Mouse (Mus musculus): ENCODE data around the gene Higd1a. TPM values are rescaled to one million over a fixed set of nuclear protein-coding genes. Genes with fewer than 3 reads are reported as not detected.

Higd1a gene
- polyA plus RNA-seq, 1 experiment from 2014 or later = 157 TPM

- no peak overlapping the region for H3K9ac ChIP-seq
- H3K27me3 ChIP-seq = no peaks in the 10 kb centered on the region
- no peaks in the 10 kb centered on the region for H3K9me3 ChIP-seq
- H3K4me3 ChIP-seq = no peak overlapping the region
- no peak overlapping the region for H3K27ac ChIP-seq (replicated peaks)
- H3K4me2 ChIP-seq = no peak overlapping the region
- no peak for ATAC-seq (ENCODE audit: low FRiP score, low read depth)
- H3K4me1 ChIP-seq (replicated peaks) = no peaks in the 10 kb centered on the region
- no peaks in the 10 kb centered on the region for H3K36me3 ChIP-seq
- 73% methylated on average over 7 of the region's 7 CpGs for WGBS
Observed at GRCm38 (mm10) chr9:121829270-121829992, 28.7 kb downstream of the Higd1a start.

- H3K9me3 ChIP-seq = no peaks in the 10 kb centered on the region
- no peak overlapping the region for H3K4me3 ChIP-seq
- no peaks in the 10 kb centered on the region for H3K27me3 ChIP-seq
- H3K4me2 ChIP-seq = no peak overlapping the region
- peaks cover 8% of the 10 kb centered on the region for H3K4me1 ChIP-seq (replicated peaks)
- H3K27ac ChIP-seq (replicated peaks) = no peak overlapping the region
- no peak overlapping the region for H3K9ac ChIP-seq
- H3K36me3 ChIP-seq = no peaks in the 10 kb centered on the region
- ATAC-seq (ENCODE audit: low FRiP score, low read depth) = no peak
- 72% methylated on average over 6 of the region's 6 CpGs for WGBS
Observed at GRCm38 (mm10) chr9:121828314-121828713, 29.8 kb downstream of the Higd1a start.

- ATAC-seq (ENCODE audit: low FRiP score, low read depth) = no peak
- no peak overlapping the region for H3K4me3 ChIP-seq
- peaks cover 20% of the 10 kb centered on the region for H3K4me1 ChIP-seq (replicated peaks)
- H3K9ac ChIP-seq = no peak overlapping the region
- no peak overlapping the region for H3K27ac ChIP-seq (replicated peaks)
- 93% methylated on average over 3 of the region's 3 CpGs for WGBS
- no peaks in the 10 kb centered on the region for H3K27me3 ChIP-seq
- H3K9me3 ChIP-seq = no peaks in the 10 kb centered on the region
- H3K4me2 ChIP-seq = no peak overlapping the region
- H3K36me3 ChIP-seq = no peaks in the 10 kb centered on the region
Observed at GRCm38 (mm10) chr9:121826356-121826755, 31.8 kb downstream of the Higd1a start.

GRCm38 (mm10) chr9:121823991-121824390, 34.2 kb downstream of the Higd1a start:
- no peak overlapping the region for H3K4me2 ChIP-seq
- 48% methylated on average over 7 of the region's 7 CpGs for WGBS
- H3K27me3 ChIP-seq = no peaks in the 10 kb centered on the region
- no peak overlapping the region for H3K9ac ChIP-seq
- 0 out of 2 replicates have a peak overlapping the region, but pooled peaks have one; percentile 76 for H3K27ac ChIP-seq (replicated peaks)
- no peak overlapping the region for H3K4me3 ChIP-seq
- H3K9me3 ChIP-seq = no peaks in the 10 kb centered on the region
- ATAC-seq (ENCODE audit: low FRiP score, low read depth) = peak; percentile 35; the same call in 1 of the 2 replicates
- H3K36me3 ChIP-seq = no peaks in the 10 kb centered on the region
- H3K4me1 ChIP-seq (replicated peaks) = peaks cover 27% of the 10 kb centered on the region

- Histone ChIP-seq H3K36me3 (no peaks in the 10 kb centered on the region), H3K27me3 (no peaks in the 10 kb centered on the region), H3K27ac (replicated peaks) (peak overlapping the region; percentile 76), H3K9ac (no peak overlapping the region), H3K9me3 (no peaks in the 10 kb centered on the region), H3K4me3 (no peak overlapping the region), H3K4me2 (no peak overlapping the region), H3K4me1 (replicated peaks) (peaks cover 27% of the 10 kb centered on the region)
- ATAC-seq (ENCODE audit: low FRiP score, low read depth) = no peak
- 66% methylated on average over 1 of the region's 1 CpGs for WGBS
Observed at GRCm38 (mm10) chr9:121823051-121823450, 35.1 kb downstream of the Higd1a start.

- Histone ChIP-seq H3K4me3 (no peak overlapping the region), H3K36me3 (no peaks in the 10 kb centered on the region), H3K4me2 (no peak overlapping the region), H3K9ac (no peak overlapping the region), H3K4me1 (replicated peaks) (peaks cover 27% of the 10 kb centered on the region), H3K9me3 (no peaks in the 10 kb centered on the region), H3K27me3 (no peaks in the 10 kb centered on the region), H3K27ac (replicated peaks) (peak overlapping the region; percentile 76)
- 42% methylated on average over 6 of the region's 6 CpGs for WGBS
- ATAC-seq (ENCODE audit: low FRiP score, low read depth) = peak; percentile 77
Observed at GRCm38 (mm10) chr9:121822585-121822991, 35.6 kb downstream of the Higd1a start.

GRCm38 (mm10) chr9:121820765-121821164, 37.4 kb downstream of the Higd1a start:
- H3K4me3 ChIP-seq = no peak overlapping the region

GRCm38 (mm10) chr9:121819771-121820471, 38.2 kb downstream of the Higd1a start:
- no peak overlapping the region for H3K4me2 ChIP-seq
- 52% methylated on average over 7 of the region's 7 CpGs for WGBS
- peak; percentile 49; the same call in 1 of the 2 replicates for ATAC-seq (ENCODE audit: low FRiP score, low read depth)
- no peak overlapping the region for H3K4me3 ChIP-seq
- peaks cover 27% of the 10 kb centered on the region for H3K4me1 ChIP-seq (replicated peaks)
- H3K36me3 ChIP-seq = no peaks in the 10 kb centered on the region
- H3K9me3 ChIP-seq = no peaks in the 10 kb centered on the region
- H3K27ac ChIP-seq (replicated peaks) = peak overlapping the region; percentile 62
- H3K27me3 ChIP-seq = no peaks in the 10 kb centered on the region
- H3K9ac ChIP-seq = no peak overlapping the region

More at GRCm38 (mm10) chr9:121820765-121821164, 37.4 kb downstream of the Higd1a start:
- 72% methylated on average over 5 of the region's 5 CpGs for WGBS
- Histone ChIP-seq H3K4me2 (no peak overlapping the region), H3K27me3 (no peaks in the 10 kb centered on the region), H3K36me3 (no peaks in the 10 kb centered on the region), H3K4me1 (replicated peaks) (peaks cover 27% of the 10 kb centered on the region), H3K9ac (no peak overlapping the region), H3K27ac (replicated peaks) (no peak overlapping the region), H3K9me3 (no peaks in the 10 kb centered on the region)
- no peak for ATAC-seq (ENCODE audit: low FRiP score, low read depth)

- Histone ChIP-seq H3K9me3 (no peaks in the 10 kb centered on the region), H3K4me3 (no peak overlapping the region), H3K36me3 (no peaks in the 10 kb centered on the region), H3K4me1 (replicated peaks) (peaks cover 27% of the 10 kb centered on the region), H3K9ac (no peak overlapping the region), H3K4me2 (no peak overlapping the region), H3K27me3 (no peaks in the 10 kb centered on the region), H3K27ac (replicated peaks) (peak overlapping the region; percentile 62)
- WGBS = 83% methylated on average over 9 of the region's 9 CpGs
- no peak for ATAC-seq (ENCODE audit: low FRiP score, low read depth)
Observed at GRCm38 (mm10) chr9:121819073-121819770, 38.9 kb downstream of the Higd1a start.

GRCm38 (mm10) chr9:121815183-121815582, 43.0 kb downstream of the Higd1a start:
- no peaks in the 10 kb centered on the region for H3K36me3 ChIP-seq
- no peak overlapping the region for H3K4me3 ChIP-seq
- ATAC-seq (ENCODE audit: low FRiP score, low read depth) = no peak
- H3K9me3 ChIP-seq = no peaks in the 10 kb centered on the region
- no peak overlapping the region for H3K4me2 ChIP-seq
- H3K27me3 ChIP-seq = no peaks in the 10 kb centered on the region
- H3K4me1 ChIP-seq (replicated peaks) = peaks cover 22% of the 10 kb centered on the region
- no peak overlapping the region for H3K9ac ChIP-seq
- WGBS = 79% methylated on average over 6 of the region's 6 CpGs
- no peak overlapping the region for H3K27ac ChIP-seq (replicated peaks)

- Histone ChIP-seq H3K27ac (replicated peaks) (peak overlapping the region; percentile 48; the same call in 1 of the 2 replicates), H3K9ac (no peak overlapping the region), H3K4me2 (no peak overlapping the region)
Observed at GRCm38 (mm10) chr9:121810081-121810821, 47.9 kb downstream of the Higd1a start.

More at GRCm38 (mm10) chr9:121810081-121810821, 47.9 kb downstream of the Higd1a start:
- no peaks in the 10 kb centered on the region for H3K27me3 ChIP-seq
- no peaks in the 10 kb centered on the region for H3K36me3 ChIP-seq
- WGBS = 10% methylated on average over 15 of the region's 15 CpGs
- no peak overlapping the region for H3K4me3 ChIP-seq
- peaks cover 28% of the 10 kb centered on the region for H3K4me1 ChIP-seq (replicated peaks)
- ATAC-seq (ENCODE audit: low FRiP score, low read depth) = peak; percentile 74
- no peaks in the 10 kb centered on the region for H3K9me3 ChIP-seq

Data from hindbrain, embryonic 15.5 days (tissue).